Mouse (Mus musculus): ENCODE data around the gene Stra6.

Stra6 gene

GRCm38 (mm10) chr9:58063531-58063930, at the start of gene Stra6:
Gene Stra6, plus strand, starts transcription at chr9:58063788.
- no peak for DNase-seq

GRCm38 (mm10) chr9:58014393-58015160, 49.0 kb upstream of the Stra6 start:
- DNase-seq: no peak

GRCm38 (mm10) chr9:58015856-58016255, 47.7 kb upstream of the Stra6 start:
- DNase-seq: no peak

- no peak for DNase-seq
These were observed 46.6 kb upstream of the Stra6 start for GRCm38 (mm10) chr9:58016962-58017361.

GRCm38 (mm10) chr9:58018385-58018784, 45.2 kb upstream of the Stra6 start:
- DNase-seq: no peak

GRCm38 (mm10) chr9:58025995-58026394, 37.6 kb upstream of the Stra6 start:
- DNase-seq: no peak

- peak in 1 of 2 experiments; percentile 16 for DNase-seq
These were observed 36.0 kb upstream of the Stra6 start for GRCm38 (mm10) chr9:58027426-58028180.

- DNase-seq: no peak
These were observed 34.7 kb upstream of the Stra6 start for GRCm38 (mm10) chr9:58028841-58029240.

- no peak for DNase-seq
These were observed 34.0 kb upstream of the Stra6 start for GRCm38 (mm10) chr9:58029635-58030034.

GRCm38 (mm10) chr9:58031895-58032294, 31.7 kb upstream of the Stra6 start:
- no peak for DNase-seq

GRCm38 (mm10) chr9:58035519-58035918, 28.1 kb upstream of the Stra6 start:
- DNase-seq: no peak

GRCm38 (mm10) chr9:58035951-58036698, 27.5 kb upstream of the Stra6 start:
- DNase-seq: no peak

GRCm38 (mm10) chr9:58036961-58037360, 26.6 kb upstream of the Stra6 start:
- no peak for DNase-seq

GRCm38 (mm10) chr9:58038500-58039168, 25.0 kb upstream of the Stra6 start:
- peak; percentile 81 to 84 for DNase-seq

- DNase-seq: no peak
These were observed 22.6 kb upstream of the Stra6 start for GRCm38 (mm10) chr9:58040977-58041376.

GRCm38 (mm10) chr9:58042391-58042790, 21.2 kb upstream of the Stra6 start:
- no peak for DNase-seq

GRCm38 (mm10) chr9:58043496-58044017, 20.0 kb upstream of the Stra6 start:
- DNase-seq: no peak

GRCm38 (mm10) chr9:58044828-58045227, 18.8 kb upstream of the Stra6 start:
- DNase-seq: no peak

GRCm38 (mm10) chr9:58045646-58046045, 17.9 kb upstream of the Stra6 start:
- no peak for DNase-seq

GRCm38 (mm10) chr9:58047061-58047460, 16.5 kb upstream of the Stra6 start:
- no peak for DNase-seq

- DNase-seq: no peak
These were observed 15.0 kb upstream of the Stra6 start for GRCm38 (mm10) chr9:58048621-58049020.

GRCm38 (mm10) chr9:58049186-58049585, 14.4 kb upstream of the Stra6 start:
- no peak for DNase-seq

GRCm38 (mm10) chr9:58049861-58050260, 13.7 kb upstream of the Stra6 start:
- DNase-seq: no peak

Data from cerebellum, postnatal 36 days (tissue).